Mouse (Mus musculus) thymus, postnatal 14 days (tissue): ENCODE data around the gene Dlg2.
A peak's percentile ranks its signal among the peaks of the same experiment; 100 is the strongest.

Experiments used
- DNase-seq: peaks from one replicate; pipeline ENCODE4 v3.0.0; 2021

Dlg2 gene

DNA sequence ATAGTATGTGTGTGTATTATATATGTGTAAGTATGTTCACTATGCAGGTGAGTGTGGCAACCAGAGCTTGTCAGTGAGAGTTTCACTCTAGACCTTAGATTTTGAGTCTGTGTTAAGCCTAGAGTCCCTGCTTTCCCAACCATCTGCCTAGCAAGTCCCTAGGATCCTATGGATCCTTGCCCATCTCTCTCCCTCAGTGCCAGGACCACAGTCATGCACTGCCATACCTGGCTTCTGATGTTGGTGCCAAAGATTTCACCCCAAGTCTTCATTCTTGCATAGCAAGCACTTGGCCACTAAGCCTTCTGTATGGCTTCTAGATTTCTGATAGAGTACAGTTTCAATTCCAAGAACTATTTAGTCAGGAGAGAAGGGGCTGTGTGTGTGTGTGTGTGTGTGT is 1843.7 kb downstream of the Dlg2 start:
- no peak for DNase-seq

- no peak for DNase-seq
Measured at GRCm38 (mm10) chr7:92321786-92322185, 1845.3 kb downstream of the Dlg2 start.

GRCm38 (mm10) chr7:92322342-92323069 is 1846.0 kb downstream of the Dlg2 start:
- DNase-seq = no peak

GRCm38 (mm10) chr7:92323710-92324109 is 1847.2 kb downstream of the Dlg2 start:
- DNase-seq = no peak

DNA sequence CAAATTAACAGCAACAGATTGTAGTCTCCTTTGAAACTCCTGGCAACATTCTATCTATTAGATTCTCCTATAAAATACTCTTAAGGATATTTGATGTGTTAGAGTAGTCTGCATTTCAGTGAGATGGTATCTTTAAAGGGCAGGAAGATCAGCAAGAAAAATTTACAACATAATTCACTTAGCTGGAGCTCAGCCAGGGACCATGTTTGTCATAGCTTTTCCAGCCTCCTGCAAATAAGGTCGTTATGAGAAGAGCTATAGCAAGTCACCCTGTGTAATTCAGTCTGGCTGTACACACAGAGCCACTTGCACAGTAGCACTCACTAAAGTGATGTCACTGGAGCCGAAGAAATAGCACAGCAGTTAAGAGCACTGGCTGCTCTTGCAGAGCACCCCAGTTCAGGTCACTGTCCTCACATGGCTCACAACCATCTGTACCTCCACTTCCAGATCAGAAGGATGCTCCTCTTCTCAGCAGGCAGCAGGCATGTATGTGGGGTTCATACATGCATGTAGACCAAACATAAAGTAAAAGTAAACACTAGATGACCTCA is 1850.9 kb downstream of the Dlg2 start:
- no peak for DNase-seq

- no peak for DNase-seq
Measured at GRCm38 (mm10) chr7:92333220-92333898, 1856.9 kb downstream of the Dlg2 start.

GRCm38 (mm10) chr7:92356542-92356941 is 1880.1 kb downstream of the Dlg2 start:
- no peak for DNase-seq

- no peak for DNase-seq
Measured at GRCm38 (mm10) chr7:92363386-92363785, 1886.9 kb downstream of the Dlg2 start.

- no peak for DNase-seq
Measured at GRCm38 (mm10) chr7:92363800-92364199, 1887.3 kb downstream of the Dlg2 start.

DNA sequence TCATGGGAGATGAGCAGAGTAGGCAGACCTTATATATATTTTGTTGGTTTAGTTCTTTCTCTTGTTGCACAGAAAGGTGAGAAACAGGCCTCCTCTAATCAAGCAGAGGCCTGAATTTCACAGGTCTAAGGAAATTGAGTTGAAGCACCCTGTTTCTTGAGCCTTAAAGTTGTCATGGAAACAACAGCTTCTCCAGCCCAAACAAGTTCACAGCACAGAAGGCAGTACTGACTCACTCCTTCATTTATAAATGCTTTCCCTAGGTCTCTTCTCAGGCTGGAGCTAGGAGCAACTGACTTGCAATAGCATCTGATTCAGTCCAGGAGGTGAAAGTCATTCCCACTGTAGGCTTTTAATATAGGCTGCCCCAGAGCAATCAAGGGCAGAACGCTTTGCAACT is 1890.6 kb downstream of the Dlg2 start:
- no peak for DNase-seq

DNA sequence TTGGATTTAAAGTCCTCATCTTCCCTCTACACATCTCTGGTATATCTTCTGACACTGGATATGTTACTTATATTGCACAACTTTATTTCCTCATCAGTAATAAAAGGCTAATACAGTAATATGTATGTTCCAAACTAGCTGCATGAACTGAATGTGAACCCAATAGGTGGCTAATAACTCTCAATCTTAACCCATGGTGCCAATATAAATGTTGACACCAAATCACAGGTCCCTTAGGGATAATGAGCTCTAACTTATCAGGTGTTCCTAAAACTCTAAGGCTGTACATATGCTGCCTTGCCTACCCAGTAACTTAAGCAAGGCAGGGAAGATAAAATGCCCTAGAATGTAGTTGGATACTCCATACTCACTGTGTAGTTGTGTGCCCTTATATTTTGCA is 1894.0 kb downstream of the Dlg2 start:
- no peak for DNase-seq

- no peak for DNase-seq
Measured at GRCm38 (mm10) chr7:92371638-92372037, 1895.2 kb downstream of the Dlg2 start.

GRCm38 (mm10) chr7:92373863-92374357 is 1897.4 kb downstream of the Dlg2 start:
- DNase-seq = no peak

GRCm38 (mm10) chr7:92383913-92384484 is 1907.5 kb downstream of the Dlg2 start:
- DNase-seq = no peak

DNA sequence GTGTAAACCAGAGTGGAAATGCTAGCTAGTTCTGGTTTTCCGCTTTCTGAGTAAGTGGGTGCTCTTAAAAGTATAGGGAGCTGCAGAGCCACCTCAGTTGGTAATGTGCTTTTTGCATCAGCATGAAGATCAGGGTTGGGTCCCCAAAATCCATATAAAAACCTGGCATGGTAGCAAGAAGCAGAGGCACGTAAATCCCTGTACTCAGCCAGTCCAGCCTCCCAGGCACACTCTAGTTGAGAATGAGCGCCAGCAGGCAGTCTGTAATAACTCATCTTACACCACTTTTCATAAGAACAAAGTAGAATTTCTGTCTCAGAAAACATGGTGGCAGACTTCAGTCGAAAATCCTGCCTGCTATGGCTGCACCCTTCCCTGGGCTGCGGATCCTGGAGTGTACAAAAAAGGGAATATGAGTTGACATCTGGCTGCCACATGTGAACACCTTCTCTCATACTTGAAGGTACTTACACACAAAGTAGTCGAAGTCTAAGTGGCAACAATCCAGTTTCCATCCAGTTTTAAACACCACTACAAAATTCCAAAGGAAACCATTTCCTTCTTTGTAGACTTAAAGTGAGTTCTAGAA is 1915.7 kb downstream of the Dlg2 start:
- DNase-seq = no peak

DNA sequence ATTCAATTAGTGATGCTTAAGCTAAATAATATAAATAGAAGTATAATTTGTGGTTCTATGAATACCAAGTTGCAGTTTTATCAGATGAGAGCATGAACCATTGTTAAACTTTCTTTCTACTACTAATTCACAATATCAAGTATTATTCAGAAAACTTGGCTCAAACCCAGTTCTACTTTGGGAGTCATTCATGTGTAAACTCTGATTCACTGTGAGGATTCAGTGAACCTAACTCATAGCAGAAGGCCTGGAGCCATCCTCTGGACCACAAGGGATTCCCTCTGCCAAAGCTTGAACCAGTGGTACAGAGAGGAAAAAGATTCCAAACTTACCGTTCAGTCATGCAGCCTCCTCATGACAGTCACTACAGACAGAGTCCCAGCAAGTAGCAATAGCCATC is 1920.3 kb downstream of the Dlg2 start:
- no peak for DNase-seq

DNA sequence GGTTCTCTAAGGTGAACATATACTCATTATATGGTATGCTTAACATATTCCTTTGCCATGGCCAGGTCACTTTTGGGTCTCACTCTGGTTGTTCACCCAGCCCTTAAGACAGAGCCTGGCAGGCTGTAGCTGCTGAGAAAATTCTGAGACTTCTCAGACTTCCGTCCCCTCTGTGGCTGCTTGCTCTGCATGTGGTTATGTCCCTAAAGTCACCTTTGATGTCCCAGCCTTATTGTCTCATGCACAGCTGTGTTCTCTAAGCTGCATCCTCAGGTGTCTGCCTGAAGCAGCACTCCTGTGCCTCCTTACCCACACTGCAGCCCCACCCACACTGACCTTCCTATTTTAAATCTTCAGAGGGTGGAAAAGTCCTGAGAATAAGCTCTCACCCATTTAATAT is 1922.4 kb downstream of the Dlg2 start:
- DNase-seq = peak; percentile 54

GRCm38 (mm10) chr7:92400551-92400950 is 1924.1 kb downstream of the Dlg2 start:
- no peak for DNase-seq

DNA sequence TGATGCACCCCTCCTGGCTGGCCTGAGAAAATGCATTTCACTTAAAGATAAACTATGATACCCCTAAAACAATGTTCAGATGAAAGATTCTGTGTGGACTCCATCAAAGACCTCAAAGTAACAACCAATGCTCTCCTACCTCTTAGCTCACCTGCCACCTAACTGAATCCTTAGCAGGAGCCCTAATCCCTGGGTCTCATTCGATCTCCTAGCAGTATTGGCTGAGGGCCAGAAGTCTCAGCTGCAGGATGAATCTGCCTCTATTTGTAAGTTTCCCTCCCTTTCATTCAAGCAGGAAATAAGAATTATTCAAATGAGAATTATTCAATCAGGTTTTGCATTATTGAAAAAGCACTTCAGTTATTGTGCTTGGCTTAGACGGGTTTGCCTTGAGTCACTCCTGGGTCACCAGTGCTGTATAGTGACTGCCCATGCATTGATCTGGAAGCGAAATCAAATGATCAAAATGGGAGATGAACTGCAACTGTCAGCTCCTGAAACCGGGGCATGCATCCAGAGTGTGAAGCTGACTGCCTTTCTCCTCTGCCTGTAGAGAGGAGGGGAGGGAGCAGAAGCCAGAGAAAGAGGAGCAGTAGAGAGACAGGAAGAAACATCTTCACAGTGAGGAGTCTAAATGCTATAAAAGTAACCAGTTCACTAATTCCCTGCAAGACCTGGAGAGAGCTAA is 1924.7 kb downstream of the Dlg2 start:
- DNase-seq = no peak

DNA sequence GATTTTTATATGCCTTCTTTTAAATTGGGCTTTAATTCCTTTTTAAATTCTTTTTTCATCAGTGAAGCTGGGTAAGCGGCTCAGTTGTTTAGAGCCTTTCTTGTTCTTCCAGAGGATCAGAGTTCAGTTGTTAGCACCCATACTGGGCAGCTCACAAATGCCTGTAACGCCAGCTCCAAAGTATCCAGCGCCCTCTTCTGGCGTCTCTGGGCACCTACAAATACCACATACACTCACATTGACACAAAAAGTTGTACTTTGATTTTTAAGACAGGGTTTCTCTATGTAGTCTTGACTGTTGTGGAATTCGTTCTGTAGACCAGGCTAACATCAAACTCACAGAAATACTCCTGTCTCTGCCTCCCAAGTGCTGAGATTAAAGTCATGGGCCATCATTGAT is 1932.0 kb downstream of the Dlg2 start:
- no peak for DNase-seq

DNA sequence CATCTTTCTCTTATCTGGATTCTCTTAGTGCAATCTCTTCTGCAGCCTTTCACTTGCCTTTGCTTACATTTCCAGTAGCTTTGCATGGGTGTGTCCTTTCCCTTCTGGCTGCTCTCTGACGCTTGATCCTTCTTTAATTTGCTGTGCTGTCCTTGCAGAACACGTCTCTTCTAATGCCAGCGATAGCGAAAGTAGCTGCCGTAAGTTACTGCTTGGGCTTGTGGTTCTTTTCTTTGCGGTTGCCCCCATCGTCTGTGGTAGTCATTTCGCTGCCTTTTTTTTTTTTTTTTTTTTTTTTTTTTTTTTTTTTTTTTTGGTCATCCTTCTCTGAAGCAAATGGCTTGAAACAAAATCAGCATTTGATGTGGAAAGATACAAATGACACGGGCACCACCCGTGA is 1944.0 kb downstream of the Dlg2 start:
- no peak for DNase-seq

DNA sequence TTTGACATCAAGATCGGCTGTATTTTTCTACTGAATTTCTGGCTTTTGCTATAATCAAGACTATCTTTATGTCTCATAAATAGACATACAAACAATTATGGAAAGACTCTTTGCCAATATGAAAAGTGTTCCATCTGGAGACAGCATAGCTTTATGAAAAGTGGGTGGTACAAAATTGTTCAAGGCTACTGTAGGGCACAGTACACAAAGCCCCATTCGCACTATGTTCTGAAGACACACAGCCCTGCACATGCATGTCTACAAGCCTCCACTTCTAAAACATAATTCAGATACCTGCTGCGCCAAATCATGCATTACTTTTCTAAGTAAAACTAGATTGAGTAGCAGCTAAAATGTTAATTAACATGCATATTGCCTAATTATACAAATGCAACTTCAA is 1946.5 kb downstream of the Dlg2 start:
- no peak for DNase-seq

DNA sequence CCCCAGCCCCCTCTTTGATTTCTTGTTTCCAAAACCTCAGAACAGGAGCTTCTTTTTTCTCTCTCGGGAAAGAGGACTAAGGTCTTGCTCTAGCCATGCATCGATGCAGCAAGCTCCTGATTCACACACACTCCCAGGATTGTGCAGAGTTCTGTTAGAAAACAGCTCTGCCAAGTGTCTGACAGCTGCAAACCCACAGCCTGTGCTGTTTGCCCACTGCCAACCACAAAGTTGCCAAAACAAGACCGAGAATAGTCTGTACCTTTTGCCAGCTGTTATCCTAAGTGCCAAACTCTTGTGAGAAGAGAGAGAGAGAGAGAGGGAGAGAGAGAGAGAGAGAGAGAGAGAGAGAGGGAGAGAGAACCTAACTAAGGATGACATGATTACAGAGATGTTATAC is 1948.2 kb downstream of the Dlg2 start:
- DNase-seq = peak; percentile 6
